Mouse (Mus musculus): ENCODE results near the gene Trappc6b. TPM values are rescaled to one million over a fixed set of nuclear protein-coding genes. Genes with fewer than 3 reads are reported as not detected.

Gene Trappc6b
- polyA plus RNA-seq, 1 experiment from 2014 or later = 168 TPM

DNA sequence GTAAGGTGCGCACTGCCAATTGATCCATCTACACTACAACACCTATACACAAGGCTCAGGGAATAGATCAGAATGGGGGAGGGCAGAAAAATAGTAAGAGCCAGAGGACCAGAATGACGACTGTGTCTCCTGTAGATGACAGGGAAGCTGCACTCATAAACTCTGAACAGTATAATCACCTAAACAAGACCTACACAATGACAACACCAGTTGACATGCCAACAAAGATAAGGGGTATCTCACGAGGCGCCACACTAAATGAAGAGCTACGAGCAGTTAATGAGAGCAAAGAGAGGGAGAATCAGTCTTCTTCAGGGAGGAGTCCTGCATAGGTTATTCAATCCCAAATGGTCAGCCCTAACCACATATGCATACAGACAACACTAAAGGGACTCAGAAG lies 8.1 kb downstream of the Trappc6b start:
- Histone ChIP-seq H3K4me3 (replicated peaks) (no peak overlapping the region), H3K4me2 (no peak overlapping the region), H3K4me1 (peaks cover 7% of the 10 kb centered on the region), H3K9me3 (replicated peaks) (no peaks in the 10 kb centered on the region), H3K9ac (replicated peaks) (no peak overlapping the region), H3K27ac (replicated peaks) (no peak overlapping the region), H3K27me3 (replicated peaks) (no peaks in the 10 kb centered on the region), H3K36me3 (peaks cover 9% of the 10 kb centered on the region; the same call in 1 of the 2 replicates)
- 94% methylated on average over 5 of the region's 5 CpGs for WGBS
- no peak for ATAC-seq (ENCODE audit: low FRiP score)

- no peak overlapping the region for H3K4me3 ChIP-seq (replicated peaks)
Measured at GRCm38 (mm10) chr12:59052470-59052869, 8.8 kb downstream of the Trappc6b start.

DNA sequence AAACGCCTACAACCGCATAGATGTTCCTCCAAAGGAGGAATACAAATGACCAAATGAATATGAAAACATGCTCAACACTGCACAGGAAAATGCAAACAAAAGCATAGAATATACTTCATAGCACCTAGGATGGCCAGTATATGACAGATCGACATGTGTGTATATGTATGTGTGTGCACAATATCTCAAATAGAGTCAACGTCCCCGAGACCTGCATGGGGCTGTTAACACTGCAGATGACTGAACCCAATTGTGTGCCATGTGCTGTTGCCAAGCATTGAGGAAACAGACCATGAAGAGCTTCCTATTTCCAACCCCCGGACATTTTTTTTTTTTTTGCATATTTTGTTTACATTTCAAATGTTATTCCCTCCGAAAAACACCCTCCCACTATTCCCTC lies 20.4 kb downstream of the Trappc6b start:
- no peak overlapping the region for H3K9ac ChIP-seq (replicated peaks)
- 0 out of 2 replicates have a peak, but pooled peaks cover 4% of the 10 kb centered on the region for H3K4me1 ChIP-seq
- H3K4me3 ChIP-seq (replicated peaks) = no peak overlapping the region
- H3K27ac ChIP-seq (replicated peaks) = no peak overlapping the region
- H3K4me2 ChIP-seq = no peak overlapping the region
- WGBS = 40% methylated on average over 7 of the region's 7 CpGs
- H3K9me3 ChIP-seq (replicated peaks) = no peaks in the 10 kb centered on the region
- peaks cover 33% of the 10 kb centered on the region for H3K36me3 ChIP-seq
- H3K27me3 ChIP-seq (replicated peaks) = no peaks in the 10 kb centered on the region
- ATAC-seq (ENCODE audit: low FRiP score) = no peak; the same call in 1 of the 2 replicates

More at GRCm38 (mm10) chr12:59052470-59052869, 8.8 kb downstream of the Trappc6b start:
- H3K27ac ChIP-seq (replicated peaks) = no peak overlapping the region
- no peaks in the 10 kb centered on the region for H3K27me3 ChIP-seq (replicated peaks)
- ATAC-seq (ENCODE audit: low FRiP score) = no peak
- peaks cover 13% of the 10 kb centered on the region; the same call in 1 of the 2 replicates for H3K36me3 ChIP-seq
- no peak overlapping the region for H3K9ac ChIP-seq (replicated peaks)
- WGBS = 100% methylated on average over 3 of the region's 3 CpGs
- H3K4me1 ChIP-seq = 0 out of 2 replicates have a peak, but pooled peaks cover 1% of the 10 kb centered on the region
- no peaks in the 10 kb centered on the region for H3K9me3 ChIP-seq (replicated peaks)
- no peak overlapping the region for H3K4me2 ChIP-seq

- H3K9ac ChIP-seq (replicated peaks) = no peak overlapping the region
Measured at GRCm38 (mm10) chr12:59039971-59040844, 21.1 kb downstream of the Trappc6b start.

DNA sequence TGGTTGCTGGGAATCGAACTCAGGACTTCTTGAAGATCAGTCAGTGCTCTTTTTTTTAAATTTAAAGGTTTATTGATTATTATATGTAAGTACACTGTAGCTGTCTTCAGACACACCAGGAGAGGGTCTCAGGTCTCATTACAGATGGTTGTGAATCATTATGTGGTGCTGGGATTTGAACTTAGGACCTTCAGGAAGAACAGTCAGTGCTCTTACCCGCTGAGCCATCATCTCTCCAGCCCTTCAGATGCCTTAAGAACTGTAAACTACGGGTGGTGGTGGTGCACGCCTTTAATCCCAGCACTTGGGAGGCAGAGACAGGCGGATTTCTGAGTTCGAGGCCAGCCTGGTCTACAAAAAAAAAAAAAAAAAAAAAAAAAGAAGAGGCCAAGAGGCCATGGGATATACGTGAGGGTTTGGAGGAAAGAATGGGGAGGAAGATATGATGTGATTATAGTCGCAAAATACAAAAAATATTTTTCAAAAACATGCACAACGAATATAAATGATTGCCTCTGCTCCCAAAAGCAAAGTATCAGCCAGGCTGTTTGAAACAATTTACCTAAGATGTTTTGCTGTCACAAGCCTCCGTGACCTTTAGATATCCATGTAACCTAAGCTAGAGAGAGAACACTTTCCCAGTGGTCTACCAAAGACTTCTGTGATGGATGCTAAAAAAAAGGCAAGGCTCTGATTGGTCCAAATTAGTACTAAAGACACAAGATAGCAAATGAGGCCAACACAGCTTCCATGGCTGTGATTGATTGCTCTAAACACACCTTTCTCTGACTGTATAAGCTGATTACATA lies 21.9 kb downstream of the Trappc6b start:
- Histone ChIP-seq H3K9me3 (replicated peaks) (no peaks in the 10 kb centered on the region), H3K36me3 (peaks cover 24% of the 10 kb centered on the region), H3K9ac (replicated peaks) (no peak overlapping the region), H3K4me2 (peak overlapping the region; percentile 37), H3K4me3 (replicated peaks) (no peak overlapping the region), H3K27me3 (replicated peaks) (no peaks in the 10 kb centered on the region), H3K4me1 (0 out of 2 replicates have a peak, but pooled peaks cover 4% of the 10 kb centered on the region), H3K27ac (replicated peaks) (peak overlapping the region; percentile 56; the same call in 1 of the 2 replicates)
- 74% methylated on average over 10 of the region's 10 CpGs for WGBS
- ATAC-seq (ENCODE audit: low FRiP score) = no peak

More at GRCm38 (mm10) chr12:59039971-59040844, 21.1 kb downstream of the Trappc6b start:
- Histone ChIP-seq H3K9me3 (replicated peaks) (no peaks in the 10 kb centered on the region), H3K4me3 (replicated peaks) (0 out of 2 replicates have a peak overlapping the region, but pooled peaks have one; percentile 12), H3K4me2 (peak overlapping the region; percentile 37), H3K36me3 (peaks cover 29% of the 10 kb centered on the region), H3K27ac (replicated peaks) (peak overlapping the region; percentile 56; the same call in 1 of the 2 replicates), H3K27me3 (replicated peaks) (no peaks in the 10 kb centered on the region), H3K4me1 (0 out of 2 replicates have a peak, but pooled peaks cover 4% of the 10 kb centered on the region)
- peak; percentile 86 for ATAC-seq (ENCODE audit: low FRiP score)
- WGBS = 7% methylated on average over 23 of the region's 23 CpGs

- Histone ChIP-seq H3K4me3 (replicated peaks) (no peak overlapping the region), H3K27ac (replicated peaks) (no peak overlapping the region), H3K27me3 (replicated peaks) (no peaks in the 10 kb centered on the region), H3K4me2 (no peak overlapping the region), H3K4me1 (no peaks in the 10 kb centered on the region), H3K9me3 (replicated peaks) (no peaks in the 10 kb centered on the region), H3K9ac (replicated peaks) (no peak overlapping the region), H3K36me3 (peaks cover 13% of the 10 kb centered on the region; the same call in 1 of the 2 replicates)
- ATAC-seq (ENCODE audit: low FRiP score) = no peak
- 62% methylated on average over 5 of the region's 5 CpGs for WGBS
Measured at GRCm38 (mm10) chr12:59032101-59032500, 29.2 kb downstream of the Trappc6b start.

DNA sequence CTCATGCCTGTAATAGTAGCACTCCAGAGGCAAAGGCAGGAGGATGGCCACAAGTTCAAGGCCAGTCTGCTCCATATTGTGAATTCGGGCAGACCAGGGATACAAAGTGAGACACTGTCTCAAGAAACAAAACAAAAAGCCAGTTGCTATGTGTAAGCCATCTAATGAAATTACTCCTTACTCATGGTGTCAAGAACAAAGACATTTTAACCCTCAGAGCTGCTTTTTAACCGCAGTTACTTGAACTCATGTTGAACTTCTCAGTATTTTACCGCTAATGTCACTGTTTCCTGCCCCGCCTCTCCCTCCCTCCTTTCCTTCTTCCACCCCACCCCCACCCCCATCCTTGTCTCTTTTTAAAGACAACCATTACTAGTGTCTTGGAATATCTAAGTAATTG lies 40.0 kb downstream of the Trappc6b start:
- no peak overlapping the region for H3K27ac ChIP-seq (replicated peaks)
- no peak overlapping the region for H3K4me2 ChIP-seq
- no peak overlapping the region for H3K4me3 ChIP-seq (replicated peaks)
- no peaks in the 10 kb centered on the region for H3K9me3 ChIP-seq (replicated peaks)
- H3K27me3 ChIP-seq (replicated peaks) = no peaks in the 10 kb centered on the region
- 90% methylated on average over 4 of the region's 4 CpGs for WGBS
- no peak overlapping the region for H3K9ac ChIP-seq (replicated peaks)
- no peaks in the 10 kb centered on the region for H3K4me1 ChIP-seq
- H3K36me3 ChIP-seq = peaks cover 39% of the 10 kb centered on the region
- ATAC-seq (ENCODE audit: low FRiP score) = no peak

- no peak for ATAC-seq (ENCODE audit: low FRiP score)
- H3K36me3 ChIP-seq = peaks cover 29% of the 10 kb centered on the region
- 87% methylated on average over 2 of the region's 2 CpGs for WGBS
- no peak overlapping the region for H3K9ac ChIP-seq (replicated peaks)
- H3K27ac ChIP-seq (replicated peaks) = no peak overlapping the region
- H3K4me2 ChIP-seq = no peak overlapping the region
- H3K4me3 ChIP-seq (replicated peaks) = no peak overlapping the region
- no peaks in the 10 kb centered on the region for H3K4me1 ChIP-seq
- no peaks in the 10 kb centered on the region for H3K27me3 ChIP-seq (replicated peaks)
- H3K9me3 ChIP-seq (replicated peaks) = no peaks in the 10 kb centered on the region
Measured at GRCm38 (mm10) chr12:59019891-59020290, 41.4 kb downstream of the Trappc6b start.

- no peaks in the 10 kb centered on the region for H3K27me3 ChIP-seq (replicated peaks)
- ATAC-seq (ENCODE audit: low FRiP score) = no peak
- H3K4me2 ChIP-seq = no peak overlapping the region
- no peaks in the 10 kb centered on the region for H3K9me3 ChIP-seq (replicated peaks)
- H3K4me1 ChIP-seq = peaks cover 5% of the 10 kb centered on the region; the same call in 1 of the 2 replicates
- H3K27ac ChIP-seq (replicated peaks) = no peak overlapping the region
- H3K4me3 ChIP-seq (replicated peaks) = no peak overlapping the region
- no peak overlapping the region for H3K9ac ChIP-seq (replicated peaks)
- WGBS = 93% methylated on average over 8 of the region's 8 CpGs
- peaks cover 29% of the 10 kb centered on the region for H3K36me3 ChIP-seq
Measured at GRCm38 (mm10) chr12:59017970-59018369, 43.3 kb downstream of the Trappc6b start.

- peak within 1 kb of the TSS; percentile 60 for H3K9ac ChIP-seq (replicated peaks)
- H3K4me3 ChIP-seq (replicated peaks) = peak within 1 kb of the TSS; percentile 83
- 0% methylated on average over 28 of the region's 28 CpGs for WGBS
- peak within 1 kb of the TSS; percentile 78 for H3K4me2 ChIP-seq
- no peaks in the 10 kb centered on the region for H3K27me3 ChIP-seq (replicated peaks)
- H3K36me3 ChIP-seq = peaks cover 7% of the 10 kb centered on the region; the same call in 1 of the 2 replicates
- ATAC-seq (ENCODE audit: low FRiP score) = peak; percentile 79
- H3K9me3 ChIP-seq (replicated peaks) = no peaks in the 10 kb centered on the region
- H3K27ac ChIP-seq (replicated peaks) = peak within 1 kb of the TSS; percentile 78
- peaks cover 33% of the 10 kb centered on the region for H3K4me1 ChIP-seq
Measured at GRCm38 (mm10) chr12:59013234-59013633, 48.0 kb downstream of the Trappc6b start, which contains the start of gene Gemin2. Gene Gemin2 (plus strand): TSS chr12:59013393.

DNA sequence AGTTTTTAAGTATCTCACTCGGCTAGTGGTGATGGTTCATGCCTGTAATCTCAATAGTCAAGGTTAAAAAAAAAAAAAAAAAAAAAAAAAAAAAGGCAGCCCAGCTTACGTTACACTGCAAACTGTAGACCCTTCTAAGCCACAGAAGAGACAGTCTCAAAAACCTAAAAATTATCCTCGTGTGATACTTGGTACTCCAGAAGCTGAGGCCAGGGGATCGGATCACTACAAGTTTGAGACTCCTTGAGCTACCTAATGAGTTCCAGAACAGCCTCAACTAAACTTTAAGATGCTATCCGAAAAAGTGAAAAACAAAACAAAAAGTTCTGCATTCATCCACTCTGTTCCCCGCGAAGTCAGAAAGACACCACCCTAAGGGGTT lies 48.6 kb downstream of the Trappc6b start:
- H3K4me1 ChIP-seq = peaks cover 35% of the 10 kb centered on the region
- H3K4me2 ChIP-seq = peak overlapping the region; percentile 78
- peak overlapping the region; percentile 78 for H3K27ac ChIP-seq (replicated peaks)
- peak overlapping the region; percentile 83 for H3K4me3 ChIP-seq (replicated peaks)
- WGBS = 3% methylated on average over 7 of the region's 7 CpGs
- no peaks in the 10 kb centered on the region for H3K27me3 ChIP-seq (replicated peaks)
- peaks cover 3% of the 10 kb centered on the region; the same call in 1 of the 2 replicates for H3K36me3 ChIP-seq
- H3K9me3 ChIP-seq (replicated peaks) = no peaks in the 10 kb centered on the region
- H3K9ac ChIP-seq (replicated peaks) = peak overlapping the region; percentile 60; the same call in 1 of the 2 replicates
- ATAC-seq (ENCODE audit: low FRiP score) = no peak
